Mouse (Mus musculus): ENCODE data around the gene Dvl1. TPM values are rescaled to one million over a fixed set of nuclear protein-coding genes. Genes with fewer than 3 reads are reported as not detected.

Gene Dvl1
- total RNA-seq, 1 experiment: 49.8 TPM

DNA sequence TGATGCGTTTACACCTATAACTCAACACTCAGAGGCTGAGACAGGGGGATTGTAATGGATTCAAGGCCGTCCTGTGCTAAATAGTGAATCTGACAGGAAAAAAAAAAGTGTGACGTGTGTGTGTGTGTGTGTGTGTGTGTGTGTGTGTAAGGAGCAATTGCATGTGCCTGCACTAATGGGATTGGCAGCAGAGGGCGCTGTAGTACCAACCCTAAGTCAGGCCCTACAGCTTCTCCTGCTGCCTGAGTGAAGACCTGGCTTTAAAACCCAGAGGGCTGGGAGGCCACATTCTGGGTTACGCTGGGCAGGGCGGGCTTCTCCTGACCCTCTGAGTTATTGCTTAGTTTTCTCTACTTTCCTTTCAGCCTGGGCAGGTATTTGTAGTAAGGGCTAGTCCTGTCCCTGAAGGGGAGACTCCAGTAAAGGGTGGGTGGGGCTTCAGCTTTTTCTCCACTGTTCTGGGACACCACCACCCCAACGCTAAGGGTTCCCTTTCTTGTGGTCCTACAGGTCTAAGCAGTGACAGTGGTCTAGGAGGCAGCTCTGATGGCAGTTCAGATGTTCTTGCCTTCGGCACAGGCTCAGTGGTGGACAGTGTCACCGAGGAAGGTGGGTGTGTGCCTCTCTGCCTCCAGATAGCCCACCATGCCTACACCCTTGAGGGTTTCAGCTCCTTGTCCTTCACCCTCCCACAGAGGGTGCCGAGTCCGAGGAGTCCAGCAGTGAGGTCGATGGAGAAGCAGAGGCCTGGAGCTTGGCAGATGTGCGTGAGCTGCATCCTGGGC is 57.3 kb downstream of the Dvl1 start:
- DNase-seq (ENCODE audit: low read depth, low spot score): peak; percentile 60
- in situ Hi-C loops (cut with MboI; ENCODE audit: low sequenced_read_pairs in 2 of 2, unreplicated experiment in 2 of 2): no loop called here
- no peak overlapping the region for H3K27ac ChIP-seq (ENCODE audit: insufficient read depth, low read depth, low read length, poor library complexity, severe bottlenecking)
- no peak for TF ChIP-seq CHD2 (IDR thresholded peaks at IDR 0.05; ENCODE audit: low read depth, low read length)
- TF ChIP-seq ZC3H11A (IDR thresholded peaks at IDR 0.05; ENCODE audit: borderline replicate concordance, low read depth, low read length): no peak
- no peak for TF ChIP-seq ZNF384 (IDR thresholded peaks at IDR 0.05; ENCODE audit: low read depth, low read length)
- TF ChIP-seq HCFC1 (IDR thresholded peaks at IDR 0.05; ENCODE audit: borderline replicate concordance, insufficient read depth, low read length): no peak
- TF ChIP-seq MAFK (IDR thresholded peaks at IDR 0.05; ENCODE audit: insufficient read depth, low read depth, low read length): no peak
- no peak overlapping the region for H3K4me3 ChIP-seq (ENCODE audit: insufficient read depth in 1 of 2, low read depth in 1 of 2, low read length in 2 of 2, poor library complexity in 1 of 2, severe bottlenecking in 1 of 2)
- no peak overlapping the region for H3K9ac ChIP-seq (ENCODE audit: insufficient read depth, low read depth, low read length, poor library complexity, severe bottlenecking)
- peaks cover 27% of the 10 kb centered on the region for H3K36me3 ChIP-seq (ENCODE audit: control insufficient read depth, insufficient read depth, low read length, poor library complexity, severe bottlenecking)
- no peaks in the 10 kb centered on the region for H3K9me3 ChIP-seq (ENCODE audit: control insufficient read depth, insufficient read depth, low read depth, low read length)
- no peaks in the 10 kb centered on the region for H3K4me1 ChIP-seq (ENCODE audit: control insufficient read depth in 2 of 2, insufficient read depth in 2 of 2, low read length in 2 of 2, poor library complexity in 1 of 2)

DNA sequence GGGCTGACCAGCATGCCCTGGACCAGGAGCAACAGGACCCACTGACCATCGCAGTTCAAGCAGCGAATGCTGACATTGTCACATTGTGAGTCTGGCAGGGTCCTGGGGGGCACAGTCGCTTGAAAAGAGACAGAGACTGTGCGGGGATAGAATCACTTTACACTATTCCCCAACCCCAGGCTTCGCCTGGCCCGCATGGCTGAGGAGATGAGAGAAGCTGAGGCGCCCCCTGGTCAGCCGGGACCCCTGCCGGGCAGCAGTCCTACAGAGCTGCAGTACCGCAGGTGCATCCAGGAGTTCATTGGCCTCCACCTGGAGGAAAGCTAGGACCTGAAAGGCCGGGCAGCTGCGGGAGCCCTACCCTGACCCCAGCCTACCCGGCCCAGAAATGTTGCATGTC is 58.4 kb downstream of the Dvl1 start:
- no peaks in the 10 kb centered on the region for H3K4me1 ChIP-seq (ENCODE audit: control insufficient read depth in 2 of 2, insufficient read depth in 2 of 2, low read length in 2 of 2, poor library complexity in 1 of 2)
- no peak overlapping the region for H3K9ac ChIP-seq (ENCODE audit: insufficient read depth, low read depth, low read length, poor library complexity, severe bottlenecking)
- in situ Hi-C loops (cut with MboI; ENCODE audit: low sequenced_read_pairs in 2 of 2, unreplicated experiment in 2 of 2): no loop called here
- no peak for DNase-seq (ENCODE audit: low read depth, low spot score)
- H3K4me3 ChIP-seq (ENCODE audit: insufficient read depth in 1 of 2, low read depth in 1 of 2, low read length in 2 of 2, poor library complexity in 1 of 2, severe bottlenecking in 1 of 2): no peak overlapping the region
- no peak overlapping the region for H3K27ac ChIP-seq (ENCODE audit: insufficient read depth, low read depth, low read length, poor library complexity, severe bottlenecking)
- H3K36me3 ChIP-seq (ENCODE audit: control insufficient read depth, insufficient read depth, low read length, poor library complexity, severe bottlenecking): peaks cover 24% of the 10 kb centered on the region
- H3K9me3 ChIP-seq (ENCODE audit: control insufficient read depth, insufficient read depth, low read depth, low read length): no peaks in the 10 kb centered on the region
- no peak for TF ChIP-seq ZC3H11A (IDR thresholded peaks at IDR 0.05; ENCODE audit: borderline replicate concordance, low read depth, low read length)
- no peak for TF ChIP-seq HCFC1 (IDR thresholded peaks at IDR 0.05; ENCODE audit: borderline replicate concordance, insufficient read depth, low read length)
- no peak for TF ChIP-seq CHD2 (IDR thresholded peaks at IDR 0.05; ENCODE audit: low read depth, low read length)
- TF ChIP-seq ZNF384 (IDR thresholded peaks at IDR 0.05; ENCODE audit: low read depth, low read length): no peak
- TF ChIP-seq MAFK (IDR thresholded peaks at IDR 0.05; ENCODE audit: insufficient read depth, low read depth, low read length): no peak

DNA sequence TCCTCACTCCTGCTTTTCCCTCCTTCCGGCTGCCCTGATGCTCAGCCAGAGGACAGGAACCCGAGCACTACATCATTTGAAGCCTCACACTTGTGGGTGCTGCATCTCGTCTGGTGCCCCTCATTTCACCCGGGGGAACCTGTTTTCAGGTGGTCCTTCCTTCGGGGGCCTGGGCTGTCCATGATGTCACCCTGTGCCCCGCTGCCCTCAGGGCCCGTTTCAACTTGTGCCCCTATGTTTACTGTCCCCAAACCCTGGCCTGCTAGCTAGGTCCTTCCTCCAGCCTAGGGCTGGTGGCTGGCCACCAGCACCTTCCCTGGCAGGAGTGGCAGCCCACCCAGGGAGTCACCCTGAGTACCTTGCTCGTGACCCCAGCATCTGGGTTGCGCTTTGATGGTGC is 58.9 kb downstream of the Dvl1 start:
- H3K4me1 ChIP-seq (ENCODE audit: control insufficient read depth in 2 of 2, insufficient read depth in 2 of 2, low read length in 2 of 2, poor library complexity in 1 of 2): no peaks in the 10 kb centered on the region
- no peak for DNase-seq (ENCODE audit: low read depth, low spot score)
- no peaks in the 10 kb centered on the region for H3K9me3 ChIP-seq (ENCODE audit: control insufficient read depth, insufficient read depth, low read depth, low read length)
- H3K4me3 ChIP-seq (ENCODE audit: insufficient read depth in 1 of 2, low read depth in 1 of 2, low read length in 2 of 2, poor library complexity in 1 of 2, severe bottlenecking in 1 of 2): no peak overlapping the region
- H3K9ac ChIP-seq (ENCODE audit: insufficient read depth, low read depth, low read length, poor library complexity, severe bottlenecking): no peak overlapping the region
- in situ Hi-C loops (cut with MboI; ENCODE audit: low sequenced_read_pairs in 2 of 2, unreplicated experiment in 2 of 2): no loop called here
- H3K27ac ChIP-seq (ENCODE audit: insufficient read depth, low read depth, low read length, poor library complexity, severe bottlenecking): no peak overlapping the region
- TF ChIP-seq ZNF384 (IDR thresholded peaks at IDR 0.05; ENCODE audit: low read depth, low read length): no peak
- peaks cover 21% of the 10 kb centered on the region for H3K36me3 ChIP-seq (ENCODE audit: control insufficient read depth, insufficient read depth, low read length, poor library complexity, severe bottlenecking)

DNA sequence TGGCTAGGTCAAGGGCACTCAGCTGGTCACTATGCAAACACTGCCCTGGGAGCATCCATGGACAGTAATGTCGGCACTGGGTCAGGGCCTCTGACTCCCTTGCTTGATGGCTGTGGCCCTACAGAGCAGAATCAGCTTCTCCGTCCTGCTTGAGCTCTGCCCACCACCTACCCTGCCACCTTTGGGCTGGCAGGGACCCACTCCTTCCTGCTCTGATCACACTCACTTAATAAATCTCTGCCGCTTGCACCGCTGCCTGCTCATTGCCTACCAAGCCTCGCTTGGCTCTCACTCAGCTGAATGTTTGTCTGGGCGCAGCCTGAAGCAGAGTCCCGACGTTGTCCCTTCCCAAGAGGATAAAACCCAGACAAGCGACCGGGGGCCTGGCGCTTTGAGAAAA is 59.8 kb downstream of the Dvl1 start:
- Histone ChIP-seq H3K9me3 (ENCODE audit: control insufficient read depth, insufficient read depth, low read depth, low read length) (no peaks in the 10 kb centered on the region), H3K27ac (ENCODE audit: insufficient read depth, low read depth, low read length, poor library complexity, severe bottlenecking) (no peak overlapping the region), H3K4me3 (ENCODE audit: insufficient read depth in 1 of 2, low read depth in 1 of 2, low read length in 2 of 2, poor library complexity in 1 of 2, severe bottlenecking in 1 of 2) (no peak overlapping the region), H3K36me3 (ENCODE audit: control insufficient read depth, insufficient read depth, low read length, poor library complexity, severe bottlenecking) (peaks cover 14% of the 10 kb centered on the region), H3K4me1 (ENCODE audit: control insufficient read depth in 2 of 2, insufficient read depth in 2 of 2, low read length in 2 of 2, poor library complexity in 1 of 2) (no peaks in the 10 kb centered on the region), H3K9ac (ENCODE audit: insufficient read depth, low read depth, low read length, poor library complexity, severe bottlenecking) (no peak overlapping the region)
- TF ChIP-seq ZNF384 (IDR thresholded peaks at IDR 0.05; ENCODE audit: low read depth, low read length): no peak
- TF ChIP-seq ZC3H11A (IDR thresholded peaks at IDR 0.05; ENCODE audit: borderline replicate concordance, low read depth, low read length): no peak
- TF ChIP-seq MAFK (IDR thresholded peaks at IDR 0.05; ENCODE audit: insufficient read depth, low read depth, low read length): no peak
- TF ChIP-seq HCFC1 (IDR thresholded peaks at IDR 0.05; ENCODE audit: borderline replicate concordance, insufficient read depth, low read length): no peak
- no peak for TF ChIP-seq CHD2 (IDR thresholded peaks at IDR 0.05; ENCODE audit: low read depth, low read length)
- DNase-seq (ENCODE audit: low read depth, low spot score): no peak
- in situ Hi-C loops (cut with MboI; ENCODE audit: low sequenced_read_pairs in 2 of 2, unreplicated experiment in 2 of 2): no loop called here

DNA sequence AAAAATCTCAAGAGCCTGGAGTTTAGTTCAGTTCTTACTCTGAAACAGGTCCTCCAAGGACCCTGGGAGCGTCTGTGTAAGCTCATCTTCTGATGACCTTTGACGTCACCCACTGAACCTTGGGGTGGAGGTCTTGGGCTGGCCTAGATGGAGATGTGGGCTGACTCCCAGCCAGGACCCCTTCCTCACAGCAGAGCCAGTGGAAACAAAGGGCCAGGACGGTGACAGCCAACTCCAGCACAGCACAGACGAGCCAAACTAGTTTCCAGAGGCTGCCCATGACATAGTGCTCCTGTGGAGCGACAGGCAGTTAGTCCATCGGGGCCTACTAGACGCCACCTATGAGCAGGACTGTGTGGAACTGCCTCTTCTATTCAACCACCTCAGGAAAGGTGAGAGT is 61.1 kb downstream of the Dvl1 start:
- Histone ChIP-seq H3K9ac (ENCODE audit: insufficient read depth, low read depth, low read length, poor library complexity, severe bottlenecking) (no peak overlapping the region), H3K4me1 (ENCODE audit: control insufficient read depth in 2 of 2, insufficient read depth in 2 of 2, low read length in 2 of 2, poor library complexity in 1 of 2) (no peaks in the 10 kb centered on the region), H3K4me3 (ENCODE audit: insufficient read depth in 1 of 2, low read depth in 1 of 2, low read length in 2 of 2, poor library complexity in 1 of 2, severe bottlenecking in 1 of 2) (no peak overlapping the region), H3K27ac (ENCODE audit: insufficient read depth, low read depth, low read length, poor library complexity, severe bottlenecking) (no peak overlapping the region), H3K36me3 (ENCODE audit: control insufficient read depth, insufficient read depth, low read length, poor library complexity, severe bottlenecking) (peaks cover 3% of the 10 kb centered on the region; the same call in 1 of the 2 replicates), H3K9me3 (ENCODE audit: control insufficient read depth, insufficient read depth, low read depth, low read length) (no peaks in the 10 kb centered on the region)
- in situ Hi-C loops (cut with MboI; ENCODE audit: low sequenced_read_pairs in 2 of 2, unreplicated experiment in 2 of 2): no loop called here
- DNase-seq (ENCODE audit: low read depth, low spot score): no peak
- no peak for TF ChIP-seq ZNF384 (IDR thresholded peaks at IDR 0.05; ENCODE audit: low read depth, low read length)
- no peak for TF ChIP-seq CHD2 (IDR thresholded peaks at IDR 0.05; ENCODE audit: low read depth, low read length)
- no peak for TF ChIP-seq HCFC1 (IDR thresholded peaks at IDR 0.05; ENCODE audit: borderline replicate concordance, insufficient read depth, low read length)
- no peak for TF ChIP-seq MAFK (IDR thresholded peaks at IDR 0.05; ENCODE audit: insufficient read depth, low read depth, low read length)
- no peak for TF ChIP-seq ZC3H11A (IDR thresholded peaks at IDR 0.05; ENCODE audit: borderline replicate concordance, low read depth, low read length)

Measured in ES-E14 (cell line).